Mouse (Mus musculus) thymus, adult 2 months (tissue): ENCODE measurements around the gene Dnajb4.
"Not testable (repeated sequence)": the region's sequence is repeated elsewhere in the genome, so short reads cannot be mapped to it uniquely, and the experiment has no call there.

Source experiments
- CTCF ChIP-seq: fragments of 200-500 bp; IDR thresholded peaks from 2 replicates; pipeline ENCODE4 v1.5.1; 2012; ENCODE audit warnings: mild to moderate bottlenecking, control low read depth, low read length, moderate library complexity, borderline replicate concordance; ENCODE audit not compliant: control insufficient read depth, poor library complexity, insufficient read depth; ENCODE audit errors: extremely low read depth
- POLR2A ChIP-seq: fragments of 200-500 bp; IDR thresholded peaks from 2 replicates; pipeline ENCODE4 v1.6.1; 2012; ENCODE audit warnings: mild to moderate bottlenecking, low read length, control low read depth, moderate library complexity; ENCODE audit not compliant: control insufficient read depth, poor library complexity, insufficient read depth; ENCODE audit errors: extremely low read depth

GRCm38 (mm10) chr3:152139308-152139707 is 70.8 kb downstream of the Dnajb4 start:
- not testable (repeated sequence) for TF ChIP-seq CTCF, POLR2A
